Mouse (Mus musculus): ENCODE measurements around the gene Ano10.

Gene Ano10

DNA sequence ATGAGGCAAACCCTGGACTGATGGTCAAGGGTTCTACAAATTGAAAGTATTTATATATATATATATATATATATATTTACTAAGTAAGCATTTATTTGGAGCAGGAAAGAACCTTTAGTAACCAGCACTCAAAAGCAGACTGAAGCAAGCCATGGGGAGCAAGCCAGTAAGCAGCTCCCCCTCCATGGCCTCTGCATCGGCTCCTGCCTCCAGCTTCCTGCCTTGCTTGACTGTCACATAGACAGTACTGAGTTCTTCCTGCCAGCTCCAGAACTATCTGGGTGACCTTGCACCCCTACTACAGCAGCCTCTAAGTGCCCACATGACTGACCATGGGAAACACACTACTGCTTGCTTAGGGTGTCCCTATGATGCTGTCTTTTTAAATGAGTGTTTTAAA is 141.7 kb downstream of the Ano10 start:
- no peak for DNase-seq

DNA sequence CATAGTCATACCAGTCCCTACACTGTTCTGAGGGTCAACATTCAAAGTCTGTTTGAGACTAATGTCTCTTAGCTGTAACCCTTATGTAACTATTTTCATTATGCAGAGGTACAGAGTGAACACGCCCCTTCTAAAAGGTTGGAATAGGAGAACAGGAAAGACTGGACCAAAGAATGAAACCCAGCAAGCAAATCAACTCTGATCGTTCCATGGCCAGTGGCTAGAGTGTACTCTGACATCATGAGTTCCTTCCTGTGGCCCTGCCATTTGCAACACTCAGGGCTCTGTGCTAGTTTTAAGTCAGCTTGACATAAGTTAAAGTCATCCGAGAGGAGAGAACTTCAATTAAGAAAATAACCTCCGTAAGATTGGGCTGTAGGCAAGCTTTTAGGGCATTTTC is 142.2 kb downstream of the Ano10 start:
- DNase-seq: no peak

DNA sequence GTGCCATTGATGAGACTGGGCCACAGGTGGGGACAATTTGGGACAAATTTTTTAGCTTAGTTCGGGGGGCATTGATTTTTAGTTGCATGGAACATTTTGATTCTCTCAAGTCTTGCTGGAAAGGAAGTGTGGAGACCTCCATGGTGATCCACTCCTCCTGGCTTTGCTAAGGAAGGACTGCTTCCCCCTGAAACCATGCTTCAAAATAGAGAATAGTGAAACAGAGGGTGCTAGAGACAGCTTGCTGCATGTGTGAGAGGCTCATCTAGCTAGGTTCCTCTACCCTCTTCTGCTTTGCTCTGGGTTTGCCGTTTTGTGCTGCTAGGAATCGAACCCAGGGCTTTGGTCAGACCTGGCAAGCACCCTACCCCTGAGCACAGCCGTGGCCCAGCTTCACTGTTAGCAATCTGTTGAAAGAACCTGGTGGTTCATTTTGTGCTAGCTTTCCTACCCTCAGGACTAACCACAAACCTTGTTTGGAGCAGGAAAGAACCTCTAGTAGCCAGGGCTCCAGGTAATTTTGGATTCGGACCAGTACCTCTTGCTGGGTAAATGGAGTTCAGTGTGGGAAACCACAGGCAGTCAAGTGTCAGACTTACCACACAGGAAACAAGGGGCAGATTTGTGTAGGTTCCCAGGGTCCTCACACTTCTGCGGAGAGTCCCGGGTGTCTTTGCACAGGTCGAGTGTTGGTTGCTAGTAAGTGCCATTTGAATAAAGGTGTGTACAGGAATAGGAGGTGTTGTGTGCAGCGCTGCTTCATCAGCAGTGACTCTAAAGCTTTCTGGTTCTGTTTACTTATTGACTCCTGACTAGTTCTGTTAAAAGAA is 144.0 kb downstream of the Ano10 start:
- DNase-seq: no peak

DNA sequence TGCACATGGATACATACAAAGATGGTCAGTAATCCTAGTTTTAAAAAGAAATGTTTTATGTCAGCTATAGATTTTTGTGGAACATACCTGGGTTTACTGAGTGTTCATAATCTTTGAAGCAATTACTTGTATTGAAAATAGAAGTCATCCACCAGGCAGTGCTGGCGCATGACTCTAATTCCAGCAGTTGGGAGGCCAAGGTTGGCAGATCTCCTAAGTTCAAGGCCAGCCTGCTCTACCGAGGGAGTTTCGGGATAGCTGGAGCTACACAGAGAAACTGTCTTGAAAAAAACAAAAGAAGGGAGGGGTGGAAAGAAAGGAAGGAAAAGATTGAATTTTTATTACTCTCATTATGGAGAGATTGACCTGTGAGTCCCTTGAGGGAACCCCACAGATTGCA is 145.9 kb downstream of the Ano10 start:
- DNase-seq: no peak

DNA sequence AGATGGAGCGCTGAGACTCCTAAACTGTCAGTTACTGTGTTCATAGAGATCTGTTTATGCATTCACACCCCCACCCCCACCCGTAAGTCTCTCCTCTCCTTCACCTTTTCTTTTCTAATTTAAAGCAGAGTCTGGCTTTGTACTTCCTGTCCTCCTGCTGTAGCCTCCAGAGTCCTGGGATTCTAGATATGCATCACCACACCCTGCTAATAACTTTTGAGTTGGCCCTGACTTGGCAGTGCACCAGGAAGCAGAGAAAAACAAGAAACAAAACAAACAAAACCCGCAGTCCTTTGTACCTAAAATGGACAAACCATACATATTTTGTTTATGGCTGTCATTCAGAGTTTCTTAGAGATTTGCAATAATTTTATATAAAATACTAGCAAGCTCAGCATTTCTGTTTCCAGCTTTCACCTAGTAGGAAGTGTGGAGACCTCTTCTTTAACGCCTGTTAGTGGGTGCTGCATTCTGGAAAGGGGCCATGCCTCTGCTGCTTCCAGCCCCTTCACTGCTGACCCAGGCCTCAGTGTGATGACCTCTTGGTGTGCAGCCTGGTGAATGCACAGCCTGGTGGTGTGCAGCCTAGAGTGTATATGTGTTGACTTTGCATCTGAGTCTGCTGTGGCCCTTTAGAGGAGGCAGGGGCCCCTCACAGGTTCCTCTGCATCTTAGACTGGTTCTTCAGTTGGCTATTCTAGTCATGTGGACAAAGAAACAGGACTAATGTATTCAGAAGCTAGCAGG is 147.9 kb downstream of the Ano10 start:
- no peak for DNase-seq

- DNase-seq: no peak
These were observed 148.5 kb downstream of the Ano10 start for GRCm38 (mm10) chr9:122145677-122146076.

DNA sequence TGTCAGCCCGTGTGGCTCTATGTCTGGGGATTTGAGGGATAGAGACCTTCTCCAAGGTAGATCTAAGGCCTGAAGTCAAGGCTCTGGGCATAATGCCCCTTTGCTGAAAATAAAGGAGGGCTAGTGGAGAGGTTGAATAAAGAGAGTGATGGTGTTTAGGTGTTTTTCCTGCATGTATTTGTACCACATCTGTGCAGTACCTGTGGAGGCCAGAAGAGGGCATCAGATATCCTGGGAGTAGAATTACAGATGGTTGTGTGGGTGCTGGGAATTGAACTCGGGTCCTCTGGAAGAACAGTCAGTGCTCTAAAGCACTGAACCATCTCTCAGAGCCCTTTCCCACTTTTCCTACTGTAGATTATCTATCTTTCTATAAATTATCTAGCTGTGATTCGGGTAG is 149.4 kb downstream of the Ano10 start:
- no peak for DNase-seq

GRCm38 (mm10) chr9:122143219-122143618 is 151.0 kb downstream of the Ano10 start:
- no peak for DNase-seq

- DNase-seq: peak; percentile 40
These were observed 155.0 kb downstream of the Ano10 start for GRCm38 (mm10) chr9:122139236-122139635.

GRCm38 (mm10) chr9:122138371-122139029 is 155.7 kb downstream of the Ano10 start:
- no peak for DNase-seq

DNA sequence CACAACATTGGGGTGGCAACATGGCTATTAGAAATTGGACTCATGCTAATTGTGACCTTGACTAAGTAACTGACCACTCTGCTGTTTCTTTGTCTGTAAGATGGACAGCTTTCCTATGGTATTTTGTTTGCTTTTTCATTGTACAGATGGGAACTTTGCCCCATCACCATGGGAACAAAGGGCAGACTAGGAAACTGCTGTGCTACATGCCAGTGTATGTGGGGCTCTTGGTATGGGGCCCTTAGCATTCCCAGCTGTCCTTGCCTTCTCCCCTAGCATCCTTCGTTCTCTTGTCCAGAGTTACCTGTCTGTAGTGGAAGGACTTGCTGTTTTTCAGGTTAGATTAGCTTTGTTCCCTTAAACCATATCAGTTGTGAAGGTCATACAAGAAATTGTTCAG is 156.3 kb downstream of the Ano10 start:
- DNase-seq: no peak

DNA sequence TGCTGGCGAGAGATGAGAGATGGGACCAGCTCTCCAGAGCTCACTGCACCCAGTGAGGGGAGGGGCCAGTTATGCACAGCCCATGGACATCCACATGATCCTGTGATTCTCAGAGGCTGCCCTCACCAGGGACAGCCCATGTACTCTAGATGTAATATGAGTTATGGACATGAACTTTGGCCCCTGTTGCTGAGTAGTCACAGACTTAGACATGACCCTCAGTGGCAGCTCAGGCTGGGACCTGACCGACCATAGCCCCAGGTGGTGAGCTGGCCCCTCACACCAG is 158.4 kb downstream of the Ano10 start:
- no peak for DNase-seq

GRCm38 (mm10) chr9:122135095-122135884 is 158.9 kb downstream of the Ano10 start:
- no peak for DNase-seq

GRCm38 (mm10) chr9:122132145-122132544 is 162.1 kb downstream of the Ano10 start:
- DNase-seq: no peak

GRCm38 (mm10) chr9:122130666-122131065 is 163.6 kb downstream of the Ano10 start:
- no peak for DNase-seq

DNA sequence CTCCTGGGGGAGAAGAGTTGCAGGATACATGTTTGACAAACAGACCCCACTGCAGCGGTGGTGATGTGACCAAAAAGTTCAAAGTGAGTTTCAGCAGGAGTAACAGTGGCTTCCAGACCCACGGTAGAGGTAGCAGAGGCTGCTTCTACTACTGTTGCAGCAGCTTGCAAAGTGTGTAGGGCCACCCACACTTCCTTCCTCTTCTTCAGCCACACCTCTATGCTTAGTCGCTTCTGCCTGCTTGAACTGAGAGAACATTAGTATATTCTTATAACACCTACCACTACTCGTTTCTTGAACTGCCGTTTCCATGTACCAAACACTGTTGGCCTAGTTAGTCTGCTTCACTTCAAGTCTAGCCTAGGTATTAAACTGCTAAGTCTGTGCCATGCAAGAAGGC is 165.5 kb downstream of the Ano10 start:
- DNase-seq: no peak

DNA sequence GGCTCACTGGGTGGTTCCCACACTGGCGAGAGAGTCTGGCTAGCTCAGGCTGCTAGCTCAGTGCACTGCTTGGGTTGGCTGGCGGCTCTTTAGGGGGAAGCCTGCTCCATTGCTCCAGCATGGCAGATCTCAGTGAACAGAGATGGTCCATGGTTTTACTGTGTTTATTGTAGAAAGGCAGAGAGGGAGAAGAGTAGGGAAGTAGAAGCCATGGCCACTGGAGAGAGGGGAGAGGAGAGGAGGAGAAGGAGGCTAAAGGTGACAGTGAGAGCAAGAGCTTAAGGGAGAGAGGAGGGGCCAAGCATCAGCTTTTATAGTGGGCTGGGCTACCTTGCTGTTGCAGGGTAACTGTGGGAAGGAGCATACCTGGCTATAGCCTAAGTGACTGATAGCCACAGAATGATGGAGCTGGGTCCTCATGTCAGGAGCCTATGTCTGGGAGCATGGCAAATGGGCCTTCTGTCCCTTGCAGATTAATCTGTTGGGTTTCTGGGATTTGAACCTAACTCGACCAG is 166.9 kb downstream of the Ano10 start:
- no peak for DNase-seq

DNA sequence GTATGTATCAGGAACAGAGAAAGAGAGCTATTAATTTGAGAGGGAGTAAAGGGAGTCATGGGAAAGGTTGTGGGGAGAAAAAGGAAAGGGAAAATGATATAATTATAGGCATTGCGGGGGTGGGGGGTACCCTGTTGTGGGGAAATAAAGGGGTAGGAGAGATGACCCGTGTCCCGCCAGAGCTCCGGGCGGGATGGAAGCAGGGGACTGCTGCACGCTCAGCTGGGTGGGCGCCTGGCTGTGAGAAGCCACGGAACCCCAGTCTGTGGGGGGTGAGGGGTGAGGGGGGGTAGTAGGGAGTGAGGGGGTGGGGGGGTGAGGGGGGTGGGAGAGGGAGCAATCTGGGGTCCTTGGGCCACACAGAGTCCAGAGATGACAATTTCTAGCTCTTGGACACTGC is 167.4 kb downstream of the Ano10 start:
- DNase-seq: no peak
